Mouse (Mus musculus) adrenal gland (tissue): Measurements from ENCODE around the gene Bmp7.

Experiments used
- intact Hi-C: fragments of 180-260 bp; cut with DNase I; formaldehyde crosslinking; loops from one replicate; pipeline ENCODE4 v1.15.1; 2025

The Bmp7 gene

GRCm38 (mm10) chr2:172860593-172860992 lies 79.5 kb downstream of the Bmp7 start:
- intact Hi-C loops: no loop called here

- intact Hi-C loops: no loop called here
These were observed 80.0 kb downstream of the Bmp7 start for GRCm38 (mm10) chr2:172860104-172860503.

- intact Hi-C loops: loop anchor here (5.0 kb wide), 1 partner anchor 90 kb away; no protein-coding TSS in a partner anchor
These were observed 83.1 kb downstream of the Bmp7 start for GRCm38 (mm10) chr2:172857048-172857447.

GRCm38 (mm10) chr2:172856549-172856948 lies 83.6 kb downstream of the Bmp7 start:
- intact Hi-C loops: loop anchor here (5.0 kb wide), 1 partner anchor 91 kb away; no protein-coding TSS in a partner anchor

DNA sequence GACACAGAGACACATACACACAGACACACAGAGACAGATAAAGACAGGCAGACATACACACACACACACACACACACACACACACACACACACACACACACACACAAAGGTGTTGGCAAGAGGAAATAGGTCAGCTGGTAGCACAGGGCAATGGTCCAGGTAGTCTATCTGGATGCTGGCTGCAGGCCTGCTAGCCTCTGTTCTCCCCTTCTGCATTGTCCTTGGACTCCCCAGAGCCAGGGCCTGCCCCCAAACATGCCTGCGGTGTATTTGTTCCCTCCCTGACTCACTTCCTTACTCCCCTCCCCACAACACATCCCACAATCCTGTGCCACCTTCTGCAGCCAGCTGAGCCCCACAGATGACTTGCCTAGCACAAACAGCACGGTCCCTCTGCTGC lies 86.0 kb downstream of the Bmp7 start:
- intact Hi-C loops: no loop called here

DNA sequence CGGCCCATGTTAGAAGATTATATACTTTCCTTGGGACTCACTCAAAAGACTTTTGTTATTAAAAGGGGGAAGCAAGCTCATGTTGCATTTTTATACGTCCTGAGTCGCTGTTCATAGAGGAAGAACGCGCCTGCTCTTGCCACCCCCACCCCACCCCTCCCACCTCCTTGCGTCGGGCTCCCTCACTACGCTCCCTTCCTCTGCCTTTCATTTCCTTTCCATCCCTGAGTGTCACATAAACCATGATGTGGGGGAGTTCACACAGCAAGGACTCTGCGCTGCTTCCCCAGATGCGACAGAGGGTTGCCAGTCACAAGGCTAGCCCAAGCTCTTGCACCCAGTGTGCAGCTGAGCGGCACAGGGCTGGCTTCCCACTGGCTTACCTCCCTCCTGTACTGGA lies 88.3 kb downstream of the Bmp7 start:
- intact Hi-C loops: no loop called here

DNA sequence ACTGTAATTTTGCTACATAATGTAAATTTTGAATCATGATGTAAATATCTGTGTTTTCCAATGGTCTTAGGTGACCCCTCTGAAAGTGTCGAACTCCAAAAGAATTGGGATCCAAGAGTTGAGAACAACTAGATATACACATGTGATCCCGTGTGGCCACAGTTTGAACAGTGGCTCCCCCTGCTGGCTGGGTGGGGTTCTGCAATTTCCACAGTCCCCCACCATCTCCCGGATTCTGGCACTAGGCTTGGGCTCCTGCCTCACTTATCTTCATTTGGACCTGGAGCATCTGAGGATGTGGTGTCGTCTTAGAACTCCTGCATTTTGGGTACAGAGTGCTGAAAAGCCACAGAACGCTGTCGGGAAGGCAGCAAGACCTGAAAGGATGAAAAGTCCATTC lies 91.9 kb downstream of the Bmp7 start:
- intact Hi-C loops: no loop called here

GRCm38 (mm10) chr2:172846311-172846575 lies 93.9 kb downstream of the Bmp7 start:
- intact Hi-C loops: no loop called here

DNA sequence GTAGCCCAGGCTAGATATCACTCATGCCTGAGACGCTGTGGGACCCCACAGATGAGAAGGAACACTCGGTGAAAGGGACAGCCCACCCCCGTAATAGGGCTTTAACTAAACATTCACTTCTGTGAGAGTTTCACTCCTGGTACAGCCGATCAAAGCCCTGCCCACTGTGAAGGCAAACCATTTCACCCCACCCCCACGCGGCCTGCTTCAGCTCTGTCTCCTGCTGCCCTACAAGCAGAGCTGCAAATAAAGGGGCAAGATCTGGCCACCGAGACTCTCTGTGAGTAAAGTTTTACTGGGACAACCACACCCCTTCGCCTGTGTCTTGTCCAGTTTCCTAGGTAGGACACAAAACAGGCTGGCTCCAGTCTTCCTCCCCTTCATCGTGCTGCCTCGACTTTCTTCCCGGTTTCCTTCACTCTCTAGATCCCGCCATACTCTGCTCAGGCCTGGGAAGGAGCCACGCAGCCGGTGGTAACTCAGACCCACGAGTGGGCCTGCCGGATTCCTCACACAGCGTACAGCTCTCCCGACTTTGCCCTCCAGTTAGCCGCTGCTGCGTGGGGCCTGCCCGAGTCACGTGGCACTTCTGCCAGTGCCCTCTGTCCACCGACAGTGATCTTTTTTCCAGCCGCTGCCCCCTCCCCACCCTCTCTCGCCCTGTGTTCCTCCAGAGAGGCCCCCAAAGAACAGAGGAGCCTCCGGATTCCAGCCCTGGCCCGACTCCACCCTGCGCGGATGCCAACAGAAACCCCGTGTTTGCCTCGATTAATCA lies 94.4 kb downstream of the Bmp7 start:
- intact Hi-C loops: no loop called here

- intact Hi-C loops: no loop called here
These were observed 96.2 kb downstream of the Bmp7 start for GRCm38 (mm10) chr2:172843903-172844302.

DNA sequence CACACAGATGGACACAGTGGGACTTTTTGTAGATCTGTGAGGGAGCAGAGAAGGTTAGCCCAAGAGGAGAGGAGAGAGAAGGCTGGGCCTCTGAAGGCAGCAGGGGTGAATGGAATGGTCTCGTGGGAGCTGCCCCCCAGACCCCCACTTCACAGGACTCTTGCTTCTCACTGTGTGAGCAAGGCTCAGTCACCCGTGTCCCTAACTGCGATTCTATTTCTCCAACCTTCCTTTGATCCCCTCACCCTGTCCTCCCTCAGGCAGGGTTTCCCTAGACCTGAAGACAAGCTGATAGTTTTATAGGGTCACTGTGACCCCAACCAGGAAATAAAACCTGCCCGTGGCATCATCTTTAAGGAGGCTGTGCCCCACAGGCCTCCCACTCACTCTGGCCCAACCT lies 97.8 kb downstream of the Bmp7 start:
- intact Hi-C loops: no loop called here

DNA sequence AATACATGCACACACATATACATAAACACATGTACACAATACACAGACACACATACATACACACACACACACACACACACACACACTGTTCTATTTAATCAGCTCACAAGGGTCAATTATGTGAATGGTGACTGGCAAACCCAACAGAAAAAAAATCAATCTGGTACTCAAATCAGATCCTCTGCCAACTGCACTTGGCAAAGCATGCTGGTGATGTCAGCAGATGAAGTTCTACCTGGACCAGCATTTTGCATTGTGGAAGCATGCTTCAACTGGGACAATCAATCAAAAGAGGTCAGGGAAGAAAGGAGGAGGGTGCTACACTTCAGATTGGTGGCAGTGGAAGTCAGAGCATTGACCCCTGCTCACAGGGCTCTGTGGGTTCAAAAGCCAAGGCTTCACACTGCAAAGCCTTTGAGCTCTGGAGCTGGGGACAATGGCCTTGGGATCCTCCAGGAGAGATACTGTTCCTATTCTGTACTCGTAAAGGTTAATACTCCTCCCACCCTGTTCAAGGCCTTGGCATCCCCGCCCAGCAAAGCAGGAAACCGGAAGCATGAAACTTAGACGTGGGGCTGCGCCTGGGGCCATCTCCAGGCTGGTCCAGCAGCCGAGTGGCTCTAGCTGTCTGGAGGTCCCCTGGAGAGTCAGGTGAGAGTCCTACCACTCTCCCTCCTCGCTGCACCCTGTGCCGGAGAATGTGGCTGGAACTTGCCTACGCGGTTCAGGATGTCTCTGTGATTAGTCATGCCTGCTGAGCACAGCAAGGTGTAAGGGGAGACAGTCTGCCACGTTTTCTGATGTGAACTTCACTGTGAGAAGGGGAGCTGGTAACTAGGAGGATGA lies 99.0 kb downstream of the Bmp7 start:
- intact Hi-C loops: no loop called here

GRCm38 (mm10) chr2:172839317-172839980 lies 100.7 kb downstream of the Bmp7 start:
- intact Hi-C loops: no loop called here

GRCm38 (mm10) chr2:172836516-172836915 lies 103.6 kb downstream of the Bmp7 start:
- intact Hi-C loops: no loop called here

DNA sequence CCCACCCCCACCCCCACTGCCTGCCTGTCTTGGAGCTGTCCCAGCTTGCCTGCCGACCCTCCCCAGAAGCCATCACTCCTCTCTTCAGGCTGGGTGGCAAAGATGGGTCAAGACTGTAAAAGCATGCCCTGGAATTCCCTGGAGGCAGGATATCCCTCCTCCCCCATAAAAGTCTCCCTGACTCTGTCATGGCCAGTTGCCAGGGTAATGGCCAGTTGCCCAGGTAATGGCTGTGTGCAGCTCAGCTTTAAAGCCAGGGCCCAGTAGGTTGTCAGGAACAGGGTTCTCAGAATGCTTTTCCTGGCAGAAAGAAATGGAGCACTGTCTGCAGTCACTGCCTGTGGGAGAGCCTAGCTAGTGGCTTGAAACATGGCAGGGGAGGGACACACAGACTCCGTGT lies 106.9 kb downstream of the Bmp7 start:
- intact Hi-C loops: loop anchor here (5.0 kb wide), 1 partner anchor 254 kb away; no protein-coding TSS in a partner anchor

- intact Hi-C loops: loop anchor here (1.0 to 5.0 kb wide), 3 partner anchors 119 to 256 kb away; no protein-coding TSS in a partner anchor
These were observed 108.4 kb downstream of the Bmp7 start for GRCm38 (mm10) chr2:172831762-172832161.

GRCm38 (mm10) chr2:172831133-172831532 lies 109.0 kb downstream of the Bmp7 start:
- intact Hi-C loops: loop anchor here (1.0 to 5.0 kb wide), 3 partner anchors 120 to 256 kb away; no protein-coding TSS in a partner anchor

- intact Hi-C loops: no loop called here
These were observed 111.9 kb downstream of the Bmp7 start for GRCm38 (mm10) chr2:172828229-172828628.

DNA sequence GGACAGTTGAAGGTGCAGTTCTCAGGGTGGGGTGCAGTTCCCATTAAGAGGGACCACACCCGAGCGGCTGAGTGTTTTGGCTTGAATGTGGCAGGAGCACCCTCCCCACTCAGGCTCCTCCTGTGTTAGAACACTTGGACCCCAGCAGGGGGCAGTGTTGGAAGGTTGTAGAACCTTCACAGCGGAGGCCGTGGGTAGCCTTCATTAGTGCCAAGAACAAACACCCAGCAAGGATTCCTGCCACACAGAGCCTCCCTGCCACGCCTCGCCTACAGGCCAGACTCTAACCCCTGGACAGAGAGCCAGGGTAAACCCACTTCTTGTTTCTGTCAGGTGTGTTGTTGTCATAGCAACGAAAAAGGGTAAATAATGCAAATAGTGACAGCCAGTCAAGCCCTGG lies 112.6 kb downstream of the Bmp7 start:
- intact Hi-C loops: no loop called here

GRCm38 (mm10) chr2:172825785-172826145 lies 114.4 kb downstream of the Bmp7 start:
- intact Hi-C loops: no loop called here

GRCm38 (mm10) chr2:172824906-172825784 lies 115.0 kb downstream of the Bmp7 start:
- intact Hi-C loops: no loop called here
